Mouse (Mus musculus) hindbrain, embryonic 13.5 days (tissue): Measurements from ENCODE around the gene Cyfip2. TPM values are rescaled to one million over a fixed set of nuclear protein-coding genes. Genes with fewer than 3 reads are reported as not detected.
A peak's percentile ranks its signal among the peaks of the same experiment; 100 is the strongest.

ENCODE experiments used
- ATAC-seq: fragments of 200-750 bp; cut with Nextera tagmentation; 2 replicates; pipeline ENCODE4 v1.8.0; 2017; ENCODE audit warnings: moderate TSS enrichment; ENCODE audit not compliant: low FRiP score
- H3K27ac ChIP-seq: fragments of 300-500 bp; sonication (generic); 2 replicates; pipeline ENCODE4 v1.5.1; 2015; ENCODE audit warnings: inconsistent platforms, mild to moderate bottlenecking, moderate library complexity
- H3K27me3 ChIP-seq: fragments of 300-500 bp; sonication (generic); 2 replicates; pipeline ENCODE4 v1.6.1; 2015; ENCODE audit warnings: mild to moderate bottlenecking, inconsistent platforms
- H3K36me3 ChIP-seq: fragments of 300-500 bp; sonication (generic); 2 replicates; pipeline ENCODE4 v1.6.1; 2015; ENCODE audit warnings: mild to moderate bottlenecking, inconsistent platforms
- H3K4me1 ChIP-seq: fragments of 300-500 bp; sonication (generic); replicated peaks from 2 replicates; pipeline ENCODE4 v1.6.1; 2015; ENCODE audit warnings: inconsistent platforms
- H3K4me2 ChIP-seq: fragments of 300-500 bp; sonication (generic); 2 replicates; pipeline ENCODE4 v1.6.1; 2015; ENCODE audit warnings: inconsistent platforms, mild to moderate bottlenecking, moderate library complexity
- H3K4me3 ChIP-seq: fragments of 300-500 bp; sonication (generic); 2 replicates; pipeline ENCODE4 v1.5.1; 2015; ENCODE audit warnings: mild to moderate bottlenecking, inconsistent platforms
- H3K9ac ChIP-seq: fragments of 300-500 bp; sonication (generic); 2 replicates; pipeline ENCODE4 v1.6.1; 2015; ENCODE audit warnings: mild to moderate bottlenecking, inconsistent platforms
- H3K9me3 ChIP-seq: fragments of 300-500 bp; sonication (generic); 2 replicates; pipeline ENCODE4 v1.6.1; 2016; ENCODE audit warnings: inconsistent platforms
- whole genome bisulfite sequencing: fragments of 180-500 bp; shearing (Covaris S2); methylation state at CpG from one replicate; pipeline ENCODE4 v1.1.7; 2015; 5-methylcytosine and 5-hydroxymethylcytosine counted together
- polyA plus RNA-seq: library from polyadenylated mRNA; unstranded; fragments of >200 nt; fragmentation: Nextera tagmentation; extraction: Ambion mirVana; gene quantifications from 2 replicates; pipeline ENCODE4 v1.2.1, GENCODE M21; 2015

Cyfip2 gene
- polyA plus RNA-seq, 1 experiment from 2014 or later = 74.9 TPM

GRCm38 (mm10) chr11:46265031-46265786, 47.5 kb downstream of the Cyfip2 start:
- Histone ChIP-seq H3K9ac (no peak overlapping the region), H3K36me3 (peaks cover 86% of the 10 kb centered on the region), H3K27me3 (no peaks in the 10 kb centered on the region), H3K4me1 (no peaks in the 10 kb centered on the region), H3K27ac (no peak overlapping the region; the same call in 1 of the 2 replicates), H3K9me3 (no peaks in the 10 kb centered on the region), H3K4me3 (no peak overlapping the region), H3K4me2 (no peak overlapping the region)
- ATAC-seq = no peak
- 89% methylated on average over 11 of the region's 11 CpGs for WGBS

GRCm38 (mm10) chr11:46264584-46264983, 48.1 kb downstream of the Cyfip2 start:
- no peak for ATAC-seq
- Histone ChIP-seq H3K9ac (no peak overlapping the region), H3K36me3 (peaks cover 86% of the 10 kb centered on the region), H3K27me3 (no peaks in the 10 kb centered on the region), H3K4me2 (no peak overlapping the region), H3K9me3 (no peaks in the 10 kb centered on the region), H3K4me1 (no peaks in the 10 kb centered on the region), H3K27ac (no peak overlapping the region), H3K4me3 (no peak overlapping the region)
- 82% methylated on average over 3 of the region's 3 CpGs for WGBS

GRCm38 (mm10) chr11:46263291-46263690, 49.4 kb downstream of the Cyfip2 start:
- ATAC-seq = no peak
- no peaks in the 10 kb centered on the region for H3K27me3 ChIP-seq
- no peaks in the 10 kb centered on the region for H3K9me3 ChIP-seq
- WGBS = 92% methylated on average over 11 of the region's 11 CpGs
- no peak overlapping the region for H3K4me2 ChIP-seq
- H3K9ac ChIP-seq = no peak overlapping the region
- no peak overlapping the region for H3K4me3 ChIP-seq
- no peaks in the 10 kb centered on the region for H3K4me1 ChIP-seq
- peaks cover 94% of the 10 kb centered on the region for H3K36me3 ChIP-seq
- no peak overlapping the region for H3K27ac ChIP-seq

- H3K9me3 ChIP-seq = no peaks in the 10 kb centered on the region
- no peaks in the 10 kb centered on the region for H3K27me3 ChIP-seq
- WGBS = 91% methylated on average over 3 of the region's 3 CpGs
- no peaks in the 10 kb centered on the region for H3K4me1 ChIP-seq
- no peak overlapping the region for H3K9ac ChIP-seq
- H3K4me2 ChIP-seq = no peak overlapping the region
- no peak for ATAC-seq
- H3K4me3 ChIP-seq = no peak overlapping the region
- H3K36me3 ChIP-seq = peaks cover 94% of the 10 kb centered on the region
- H3K27ac ChIP-seq = no peak overlapping the region
These were observed 49.8 kb downstream of the Cyfip2 start for GRCm38 (mm10) chr11:46262854-46263253.

- Histone ChIP-seq H3K27ac (no peak overlapping the region), H3K36me3 (peaks cover 92% of the 10 kb centered on the region), H3K9me3 (no peaks in the 10 kb centered on the region), H3K4me1 (no peaks in the 10 kb centered on the region), H3K4me3 (no peak overlapping the region), H3K27me3 (no peaks in the 10 kb centered on the region), H3K4me2 (no peak overlapping the region), H3K9ac (no peak overlapping the region)
- 93% methylated on average over 8 of the region's 8 CpGs for WGBS
- ATAC-seq = no peak
These were observed 53.9 kb downstream of the Cyfip2 start for GRCm38 (mm10) chr11:46258749-46259148.

GRCm38 (mm10) chr11:46258207-46258606, 54.5 kb downstream of the Cyfip2 start:
- ATAC-seq = no peak
- H3K27me3 ChIP-seq = no peaks in the 10 kb centered on the region
- peaks cover 92% of the 10 kb centered on the region for H3K36me3 ChIP-seq
- 75% methylated on average over 4 of the region's 4 CpGs for WGBS
- no peak overlapping the region for H3K9ac ChIP-seq
- H3K4me2 ChIP-seq = no peak overlapping the region
- no peaks in the 10 kb centered on the region for H3K4me1 ChIP-seq
- H3K9me3 ChIP-seq = no peaks in the 10 kb centered on the region
- H3K27ac ChIP-seq = no peak overlapping the region
- H3K4me3 ChIP-seq = no peak overlapping the region

GRCm38 (mm10) chr11:46255291-46255690, 57.4 kb downstream of the Cyfip2 start:
- no peak overlapping the region for H3K4me2 ChIP-seq
- no peak overlapping the region for H3K9ac ChIP-seq
- no peaks in the 10 kb centered on the region for H3K27me3 ChIP-seq
- WGBS = 90% methylated on average over 2 of the region's 2 CpGs
- peaks cover 93% of the 10 kb centered on the region for H3K36me3 ChIP-seq
- H3K27ac ChIP-seq = no peak overlapping the region
- H3K4me1 ChIP-seq = no peaks in the 10 kb centered on the region
- ATAC-seq = no peak
- no peaks in the 10 kb centered on the region for H3K9me3 ChIP-seq
- H3K4me3 ChIP-seq = no peak overlapping the region

GRCm38 (mm10) chr11:46251994-46252393, 60.7 kb downstream of the Cyfip2 start:
- Histone ChIP-seq H3K27me3 (no peaks in the 10 kb centered on the region), H3K27ac (no peak overlapping the region), H3K4me3 (no peak overlapping the region), H3K4me2 (no peak overlapping the region), H3K9ac (no peak overlapping the region), H3K36me3 (peaks cover 93% of the 10 kb centered on the region), H3K9me3 (no peaks in the 10 kb centered on the region), H3K4me1 (0 out of 2 replicates have a peak, but pooled peaks cover 3% of the 10 kb centered on the region)
- no peak for ATAC-seq
- WGBS = 39% methylated on average over 7 of the region's 7 CpGs

- no peak overlapping the region for H3K4me2 ChIP-seq
- H3K4me3 ChIP-seq = no peak overlapping the region
- no peak; the same call in 1 of the 2 replicates for ATAC-seq
- H3K27ac ChIP-seq = 0 out of 2 replicates have a peak overlapping the region, but pooled peaks have one; percentile 3
- 0 out of 2 replicates have a peak, but pooled peaks cover 3% of the 10 kb centered on the region for H3K4me1 ChIP-seq
- H3K36me3 ChIP-seq = peaks cover 92% of the 10 kb centered on the region
- H3K9ac ChIP-seq = no peak overlapping the region
- no peaks in the 10 kb centered on the region for H3K27me3 ChIP-seq
- WGBS = 83% methylated on average over 3 of the region's 3 CpGs
- H3K9me3 ChIP-seq = no peaks in the 10 kb centered on the region
These were observed 64.3 kb downstream of the Cyfip2 start for GRCm38 (mm10) chr11:46248352-46248751.

- Histone ChIP-seq H3K9ac (no peak overlapping the region), H3K9me3 (no peaks in the 10 kb centered on the region), H3K27ac (no peak overlapping the region), H3K4me2 (no peak overlapping the region), H3K4me1 (0 out of 2 replicates have a peak, but pooled peaks cover 3% of the 10 kb centered on the region), H3K36me3 (peaks cover 87% of the 10 kb centered on the region), H3K27me3 (no peaks in the 10 kb centered on the region), H3K4me3 (no peak overlapping the region)
- WGBS = 90% methylated on average over 7 of the region's 7 CpGs
- ATAC-seq = no peak
These were observed 66.3 kb downstream of the Cyfip2 start for GRCm38 (mm10) chr11:46246393-46246792.

- no peak overlapping the region for H3K4me3 ChIP-seq
- H3K36me3 ChIP-seq = peaks cover 87% of the 10 kb centered on the region
- no peak for ATAC-seq
- H3K27me3 ChIP-seq = no peaks in the 10 kb centered on the region
- H3K4me1 ChIP-seq = 0 out of 2 replicates have a peak, but pooled peaks cover 3% of the 10 kb centered on the region
- no peaks in the 10 kb centered on the region for H3K9me3 ChIP-seq
- WGBS = 86% methylated on average over 8 of the region's 8 CpGs
- H3K4me2 ChIP-seq = no peak overlapping the region
- no peak overlapping the region for H3K27ac ChIP-seq
- H3K9ac ChIP-seq = no peak overlapping the region
These were observed 66.7 kb downstream of the Cyfip2 start for GRCm38 (mm10) chr11:46245926-46246325.

- 81% methylated on average over 23 of the region's 23 CpGs for WGBS
These were observed 67.7 kb downstream of the Cyfip2 start for GRCm38 (mm10) chr11:46244731-46245604.

More at GRCm38 (mm10) chr11:46244731-46245604, 67.7 kb downstream of the Cyfip2 start:
- Histone ChIP-seq H3K27me3 (no peaks in the 10 kb centered on the region), H3K4me3 (no peak overlapping the region), H3K36me3 (peaks cover 87% of the 10 kb centered on the region), H3K9ac (no peak overlapping the region), H3K4me1 (0 out of 2 replicates have a peak, but pooled peaks cover 3% of the 10 kb centered on the region), H3K4me2 (no peak overlapping the region), H3K9me3 (no peaks in the 10 kb centered on the region), H3K27ac (no peak overlapping the region)
- ATAC-seq = no peak
